Mouse (Mus musculus): ENCODE results near the gene Cct5. TPM values are rescaled to one million over a fixed set of nuclear protein-coding genes. Genes with fewer than 3 reads are reported as not detected.

Cct5 gene
- 883 and 996 TPM in 2 replicates for total RNA-seq (2012; rRNA removed)
- 1,445 and 1,471 TPM in 2 replicates for total RNA-seq (2014; rRNA removed)
- polyA plus RNA-seq (2012; ENCODE audit: insufficient read length, low read depth) = 858 and 964 TPM in 2 replicates

DNA sequence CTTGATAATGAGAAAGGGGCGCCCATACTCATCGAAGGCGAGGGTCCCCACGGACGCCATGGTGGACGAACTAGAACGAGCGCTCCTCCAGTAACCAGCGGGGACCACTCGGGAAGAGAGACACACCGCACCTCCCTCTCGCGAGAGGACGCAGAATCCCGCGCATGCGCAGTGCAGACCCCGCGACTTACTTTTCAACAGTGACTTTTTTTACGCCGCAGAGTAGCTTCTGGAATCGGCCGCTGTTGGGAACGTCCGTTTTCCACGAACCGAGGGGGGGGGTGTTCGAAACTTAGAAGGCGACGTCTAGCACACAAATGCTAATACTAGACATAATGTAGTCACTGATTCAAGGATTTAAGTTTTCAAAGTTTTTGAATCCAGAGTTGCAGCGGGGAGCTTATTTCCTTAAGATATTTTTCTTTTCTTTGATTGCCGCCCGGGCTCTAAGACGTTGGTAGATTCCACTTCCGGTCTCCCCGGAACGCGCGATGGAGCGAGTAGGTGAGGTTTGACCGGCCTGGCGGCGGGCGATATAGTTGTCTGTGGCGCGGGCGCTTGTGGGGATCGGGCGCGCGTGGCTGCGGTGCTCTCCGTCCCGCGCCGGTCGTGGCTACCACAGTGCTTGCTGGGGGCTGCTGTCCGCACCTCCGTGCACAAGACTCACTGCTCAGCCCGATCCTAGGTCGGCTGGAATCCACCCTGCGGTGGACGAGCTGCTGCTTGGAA lies at the start of gene Cct5, which contains the start of gene Fam173b:
Gene Cct5, minus strand, starts transcription at position 159 of the 729 bp plus-strand sequence.
Gene Fam173b, plus strand, starts transcription at position 207 of the 729 bp plus-strand sequence.
- Histone ChIP-seq H3K27ac (ENCODE audit: insufficient read depth, low read depth) (peak within 1 kb of the TSS; percentile 84), H3K79me2 (replicated peaks; ENCODE audit: control insufficient read depth, extremely low read depth, insufficient read depth, poor library complexity, severe bottlenecking) (peaks cover 51% of the 10 kb centered on the region), H3K4me2 (ENCODE audit: insufficient read depth, low read depth, poor library complexity, severe bottlenecking) (peak within 1 kb of the TSS; percentile 94), H3K4me3 (replicated peaks in 1 of 3; ENCODE audit: low read depth in 2 of 3, low read length in 2 of 3, poor library complexity in 1 of 3) (peak within 1 kb of the TSS; percentile 76 to 99 (median 85)), H3K9me3 (replicated peaks; ENCODE audit: low read length) (no peaks in the 10 kb centered on the region), H3K9ac (ENCODE audit: insufficient read depth, low read depth) (peak within 1 kb of the TSS; percentile 96), H3K36me3 (replicated peaks in 1 of 2; ENCODE audit: control insufficient read depth in 1 of 2, insufficient read depth in 1 of 2, low read length in 1 of 2) (peaks cover 19 to 53% of the 10 kb centered on the region in 2 experiments), H3K4me1 (ENCODE audit: control insufficient read depth in 1 of 2, insufficient read depth in 2 of 2) (peaks cover 16 to 42% of the 10 kb centered on the region in 2 experiments), H3K27me3 (replicated peaks) (no peaks in the 10 kb centered on the region)
- in situ Hi-C loops (cut with MboI; ENCODE audit: low pct_ligation_motif_present, low pct_unique_long_range_greater_than_20kb, low sequenced_read_pairs) = no loop called here
- peak; percentile 99 for DNase-seq (ENCODE audit: extremely low read depth)
- TF ChIP-seq MXI1 (IDR thresholded peaks at IDR 0.05; ENCODE audit: low read depth, low read length) = peak; percentile 66
- no peak for TF ChIP-seq MAFK (IDR thresholded peaks at IDR 0.05; ENCODE audit: insufficient replicate concordance, low read length)
- no peak for TF ChIP-seq USF1 (IDR thresholded peaks at IDR 0.05; ENCODE audit: low read depth, low read length)
- no peak for TF ChIP-seq CTCF (conservative IDR thresholded peaks at IDR 0.05 in 1 of 2, IDR thresholded peaks at IDR 0.05 in 1 of 2; ENCODE audit: low read depth in 2 of 2, low read length in 2 of 2)
- TF ChIP-seq SMC3 (IDR thresholded peaks at IDR 0.05; ENCODE audit: low read depth, low read length) = no peak
- TF ChIP-seq POLR2AphosphoS2 (IDR thresholded peaks at IDR 0.05; ENCODE audit: low read depth, low read length) = peak; percentile 96
- no peak for TF ChIP-seq MAZ (IDR thresholded peaks at IDR 0.05; ENCODE audit: low read depth, low read length)
- TF ChIP-seq ELF1 (IDR thresholded peaks at IDR 0.05; ENCODE audit: low read depth, low read length) = peak; percentile 80; the same call in 1 of the 2 replicates
- TF ChIP-seq EP300 (IDR thresholded peaks at IDR 0.05; ENCODE audit: low read length) = no peak
- TF ChIP-seq ZKSCAN1 (IDR thresholded peaks at IDR 0.05; ENCODE audit: borderline replicate concordance, low read depth, low read length) = no peak
- 0 out of 2 replicates have a peak, but pooled peaks have one; percentile 27 for TF ChIP-seq IRF4 (IDR thresholded peaks at IDR 0.05; ENCODE audit: low read depth, low read length)
- peak; percentile 77 for TF ChIP-seq TCF12 (IDR thresholded peaks at IDR 0.05; ENCODE audit: low read depth, low read length)
- TF ChIP-seq MAX (IDR thresholded peaks at IDR 0.05; ENCODE audit: low read length) = peak; percentile 19; the same call in 1 of the 2 replicates
- TF ChIP-seq CHD2 (IDR thresholded peaks at IDR 0.05; ENCODE audit: low read length) = peak; percentile 99
- 0 out of 2 replicates have a peak, but pooled peaks have one; percentile 12 for TF ChIP-seq E2F4 (IDR thresholded peaks at IDR 0.05; ENCODE audit: insufficient replicate concordance, low read depth, low read length)
- peak; percentile 92 for TF ChIP-seq NRF1 (IDR thresholded peaks at IDR 0.05; ENCODE audit: low read depth, low read length)
- TF ChIP-seq RCOR1 (conservative IDR thresholded peaks at IDR 0.05; ENCODE audit: low read depth, low read length) = 0 out of 2 replicates have a peak, but pooled peaks have one; percentile 27
- TF ChIP-seq MYC (IDR thresholded peaks at IDR 0.05; ENCODE audit: low read depth, low read length) = no peak; the same call in 1 of the 2 replicates
- TF ChIP-seq ZNF384 (IDR thresholded peaks at IDR 0.05; ENCODE audit: low read depth, low read length) = 0 out of 2 replicates have a peak, but pooled peaks have one; percentile 44
- TF ChIP-seq TBP (conservative IDR thresholded peaks at IDR 0.05; ENCODE audit: low read depth, low read length) = peak; percentile 90
- TF ChIP-seq NELFE (IDR thresholded peaks at IDR 0.05; ENCODE audit: low read depth, low read length) = peak; percentile 93
- no peak for TF ChIP-seq JUND (conservative IDR thresholded peaks at IDR 0.05; ENCODE audit: low read depth, low read length)
- peak; percentile 84 for TF ChIP-seq HCFC1 (IDR thresholded peaks at IDR 0.05; ENCODE audit: low read depth, low read length)
- TF ChIP-seq BHLHE40 (IDR thresholded peaks at IDR 0.05; ENCODE audit: low read depth, low read length) = no peak
- no peak for TF ChIP-seq RAD21 (IDR thresholded peaks at IDR 0.05; ENCODE audit: low read depth, low read length)
- TF ChIP-seq PAX5 (IDR thresholded peaks at IDR 0.05; ENCODE audit: low read length) = no peak
- peak; percentile 96 for TF ChIP-seq POLR2A (IDR thresholded peaks at IDR 0.05; ENCODE audit: low read depth, low read length)
- TF ChIP-seq MEF2A (IDR thresholded peaks at IDR 0.05; ENCODE audit: borderline replicate concordance, low read depth, low read length) = peak; percentile 47
- no peak for TF ChIP-seq JUN (IDR thresholded peaks at IDR 0.05; ENCODE audit: insufficient read depth, low read depth, low read length)
- TF ChIP-seq USF2 (conservative IDR thresholded peaks at IDR 0.05; ENCODE audit: low read depth, low read length) = no peak
- peak; percentile 100 for TF ChIP-seq CHD1 (IDR thresholded peaks at IDR 0.05; ENCODE audit: low read depth, low read length)
- TF ChIP-seq SIN3A (IDR thresholded peaks at IDR 0.05; ENCODE audit: low read length) = peak; percentile 93
- no peak for TF ChIP-seq UBTF (IDR thresholded peaks at IDR 0.05; ENCODE audit: low read depth, low read length)
- no peak for TF ChIP-seq KAT2A (IDR thresholded peaks at IDR 0.05; ENCODE audit: insufficient replicate concordance, low read length)
- TF ChIP-seq ETS1 (conservative IDR thresholded peaks at IDR 0.05; ENCODE audit: low read depth, low read length) = no peak
- peak; percentile 81 for TF ChIP-seq ZMIZ1 (IDR thresholded peaks at IDR 0.05; ENCODE audit: low read depth, low read length)
- peak; percentile 13; the same call in 1 of the 2 replicates for TF ChIP-seq GABPA (IDR thresholded peaks at IDR 0.05; ENCODE audit: insufficient replicate concordance, low read depth, low read length)
- no peak for TF ChIP-seq ZC3H11A (IDR thresholded peaks at IDR 0.05; ENCODE audit: low read depth, low read length)
- dilution Hi-C loops (cut with MboI; ENCODE audit: extremely low pct_ligation_motif_present, extremely low pct_unique_long_range_greater_than_20kb, low sequenced_read_pairs) = no loop called here

Measured in CH12.LX (cell line).